Mouse (Mus musculus) megakaryocyte-erythroid progenitor cell, adult 5-6 weeks (primary cell): ENCODE results near the gene Gm17651. TPM values are rescaled to one million over a fixed set of nuclear protein-coding genes. Genes with fewer than 3 reads are reported as not detected.

Experiments used
- ATAC-seq: replicated peaks from 2 replicates; pipeline ENCODE4 v1.8.0; 2016; ENCODE audit warnings: mild to moderate bottlenecking, inconsistent platforms; ENCODE audit not compliant: severe bottlenecking, poor library complexity, low FRiP score, low TSS enrichment
- total RNA-seq, 2 experiments: library from RNA; stranded (forward) in 1 of 2; stranded (reverse) in 1 of 2; fragments of 200-1000, 215-1000 nt in 1 of 2; fragments of >200 nt in 1 of 2; fragmentation: Nextera tagmentation in 1 of 2; gene quantifications; 2 replicates each; pipeline ENCODE4 v1.2.3; 2014 to 2017

Gm17651 gene
- total RNA-seq, 2 experiments from 2014 or later = not detected

DNA sequence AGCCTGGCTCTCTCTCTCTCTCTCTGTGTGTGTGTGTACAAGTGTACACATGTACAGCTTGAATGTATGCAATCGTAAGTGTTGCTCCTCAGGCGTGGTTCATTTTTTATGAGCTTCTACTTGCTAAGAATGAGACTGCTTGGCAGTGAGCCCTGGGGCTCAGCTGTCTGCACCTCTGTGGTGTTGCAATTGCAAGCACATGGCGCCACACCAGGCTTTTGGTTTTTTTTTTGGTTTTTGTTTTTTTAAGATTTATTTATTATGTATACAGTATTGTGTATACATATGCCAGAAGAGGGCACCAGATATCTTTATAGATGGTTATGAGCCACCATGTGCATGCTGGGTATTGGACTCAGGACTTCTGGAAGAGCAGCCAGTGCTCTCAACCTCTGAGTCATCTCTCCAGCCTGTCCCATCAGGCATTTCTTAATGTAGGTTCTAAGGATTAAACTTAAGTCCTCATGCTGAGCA, 40.2 kb downstream of the Gm17651 start:
- ATAC-seq = peak; percentile 56; the same call in 1 of the 2 replicates

DNA sequence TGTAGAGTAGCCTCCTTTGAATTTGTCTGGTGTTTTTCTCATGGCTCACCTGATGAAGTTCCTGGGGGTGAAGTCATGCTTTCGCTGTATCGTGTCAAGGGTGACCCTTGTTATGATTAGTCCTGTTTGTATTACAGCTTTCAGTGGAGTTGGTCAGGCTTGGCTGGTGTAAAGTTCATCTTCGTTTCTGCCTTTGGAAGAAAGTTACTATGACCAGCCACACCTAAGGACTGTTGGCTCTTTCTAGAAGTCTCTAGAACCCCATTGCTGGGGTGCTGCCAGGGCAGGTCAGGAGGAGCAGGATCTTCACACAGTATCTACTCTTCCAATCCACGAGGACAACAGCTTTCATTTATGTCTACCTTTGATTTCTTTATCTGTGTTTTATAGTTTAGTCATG, 41.0 kb downstream of the Gm17651 start:
- no peak for ATAC-seq

DNA sequence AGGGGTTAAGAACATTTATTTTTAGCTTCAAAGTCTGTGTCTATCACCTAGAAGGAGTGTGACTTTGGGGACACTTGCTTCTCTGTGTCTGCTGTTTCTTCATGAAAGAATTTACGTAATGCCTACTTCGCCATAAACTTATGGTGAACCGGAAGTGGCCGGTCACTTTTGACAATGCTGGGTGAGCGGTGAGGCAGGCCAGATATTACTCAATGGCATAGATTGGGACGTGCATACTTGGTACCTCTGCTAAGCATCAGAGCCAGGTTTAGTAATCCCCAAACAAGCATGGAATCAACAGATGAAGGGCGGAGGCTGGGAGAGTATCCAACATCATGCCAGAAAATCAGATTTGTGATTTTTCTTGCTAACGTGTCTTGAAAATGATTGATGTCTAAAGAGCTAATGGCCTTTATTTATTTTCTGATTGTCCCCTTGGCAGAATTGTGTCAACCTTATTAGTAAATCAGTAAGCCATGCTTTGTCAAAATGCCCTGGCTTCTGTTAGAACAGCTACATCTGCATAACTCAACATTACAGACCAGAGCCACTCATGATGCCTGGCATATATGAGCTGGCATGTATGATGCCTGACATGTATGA, 43.1 kb downstream of the Gm17651 start:
- ATAC-seq = no peak

DNA sequence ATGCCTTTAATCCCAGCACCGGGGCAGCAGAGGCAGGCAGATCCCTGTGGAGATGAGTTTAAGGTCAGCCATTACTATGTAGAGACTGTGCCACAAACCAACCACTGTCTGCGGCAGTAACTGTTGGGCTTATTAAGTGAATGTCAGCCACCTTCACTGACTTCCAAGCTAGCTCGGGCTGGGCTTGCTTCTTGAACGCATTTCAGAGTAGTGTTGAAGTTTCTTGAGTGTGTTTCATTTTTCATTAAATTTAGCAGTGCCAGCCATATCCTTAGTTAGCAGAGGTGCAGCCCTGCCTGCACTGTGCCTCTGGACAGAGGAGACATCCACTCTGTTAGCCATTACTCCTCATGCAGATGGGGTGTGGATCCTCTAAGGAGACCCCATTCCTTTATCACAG, 43.7 kb downstream of the Gm17651 start:
- no peak for ATAC-seq

DNA sequence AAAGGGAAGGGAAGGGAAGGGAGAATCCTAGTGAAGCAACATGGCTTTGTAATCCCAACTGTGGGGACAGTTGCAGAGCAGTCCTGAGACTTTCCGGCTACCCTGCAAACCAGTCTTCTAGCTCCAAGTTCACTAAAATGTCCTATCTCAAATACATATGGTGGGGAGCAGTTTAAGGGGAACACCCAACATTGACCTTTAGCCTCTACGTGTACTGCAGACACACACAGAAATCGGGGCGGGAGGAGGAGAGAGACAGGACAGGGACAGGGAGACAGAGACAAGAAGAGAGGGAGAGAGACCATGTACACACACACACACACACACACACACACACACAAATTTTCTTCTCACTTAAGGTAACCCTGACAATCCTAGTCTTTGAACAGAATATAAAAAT, 44.6 kb downstream of the Gm17651 start:
- no peak for ATAC-seq

DNA sequence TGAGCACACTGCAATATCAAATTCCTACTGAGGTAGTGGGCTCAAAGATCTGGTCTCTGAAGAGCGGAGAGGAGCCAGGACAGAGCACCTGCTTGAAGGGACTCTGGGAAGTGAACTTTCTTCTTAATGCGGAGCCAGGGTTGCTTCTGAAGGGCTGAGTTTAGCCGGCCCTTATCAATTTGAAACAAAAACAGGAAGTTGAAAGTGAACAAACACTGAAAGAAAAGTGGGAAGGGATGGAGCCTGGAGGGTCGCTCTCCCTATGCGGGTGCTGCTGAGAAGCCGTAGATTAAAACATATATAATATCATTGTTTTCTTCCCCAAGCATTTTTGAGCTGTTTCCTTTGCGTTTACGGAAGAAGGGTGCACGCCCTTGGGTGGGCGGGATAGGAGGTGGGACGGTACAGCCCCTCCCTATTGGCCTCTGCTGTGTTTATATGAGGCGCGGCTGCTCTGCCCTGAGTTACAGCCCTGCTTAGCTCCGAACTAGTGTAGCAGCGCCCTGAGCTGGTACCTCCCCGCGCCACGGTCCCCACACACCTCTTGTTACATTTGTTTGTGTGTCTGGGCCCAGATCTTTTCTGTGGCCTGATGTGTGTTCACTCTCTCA, 46.0 kb downstream of the Gm17651 start, which contains the start of gene Fmo5:
TSS of gene Fmo5 (plus strand) at position 414 of the 611 bp plus-strand sequence.
- peak; percentile 100 for ATAC-seq

DNA sequence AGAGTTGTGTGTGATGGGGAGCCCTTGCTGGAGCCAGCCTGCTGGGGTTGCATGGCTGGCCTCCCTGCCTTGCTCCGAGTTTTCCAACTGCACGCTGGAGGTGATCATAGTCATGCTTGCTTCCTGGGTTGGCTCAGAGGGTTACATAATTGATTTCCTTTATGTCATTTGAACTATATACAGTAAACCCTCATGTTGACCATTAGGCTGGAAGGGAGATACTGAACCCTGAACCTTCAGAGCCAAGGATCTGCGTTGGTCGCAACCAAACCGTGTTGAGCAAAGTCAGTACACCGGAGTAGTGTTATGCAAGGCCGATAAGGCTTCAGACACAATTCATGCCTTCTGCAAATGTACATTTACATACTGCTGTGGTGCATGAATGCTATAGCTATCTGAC, 46.6 kb downstream of the Gm17651 start:
- ATAC-seq = no peak

DNA sequence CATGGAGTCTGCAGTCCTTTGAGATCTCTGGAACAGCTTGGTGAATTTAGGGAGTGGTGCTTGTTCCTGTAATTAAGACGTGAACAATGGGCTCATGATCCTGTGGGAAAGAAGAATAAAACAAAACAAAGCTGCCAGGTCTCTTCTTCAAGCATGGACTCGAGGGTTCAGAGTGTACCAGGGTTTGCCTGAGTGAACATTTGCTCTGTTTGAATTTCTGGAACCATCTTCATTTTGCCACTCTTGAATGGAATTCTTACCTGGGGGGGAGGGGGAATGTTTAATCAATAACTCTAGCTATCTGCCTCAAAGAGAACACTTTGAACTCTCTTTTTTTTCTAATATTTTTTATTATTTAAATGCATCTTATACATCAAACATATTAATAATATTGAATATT, 49.9 kb downstream of the Gm17651 start:
- no peak for ATAC-seq

Other genes starting within 250 kb of the Gm17651 start
- 36.2 and 36.8 TPM in 2 replicates for gene Chd1l, start 64.5 kb downstream of the Gm17651 start, total RNA-seq (2014; fragmentation: Nextera tagmentation)
- 67.7 and 68.8 TPM in 2 replicates for gene Chd1l, start 64.5 kb downstream of the Gm17651 start, total RNA-seq (2017)
- gene Fmo5, start 45.9 kb downstream of the Gm17651 start, total RNA-seq (2014; fragmentation: Nextera tagmentation) = 1.7 and 3.3 TPM in 2 replicates
- 1.5 and 2.0 TPM in 2 replicates for gene Fmo5, start 45.9 kb downstream of the Gm17651 start, total RNA-seq (2017)
- 3.2 and 5.4 TPM in 2 replicates for gene Prkab2, start 16.5 kb downstream of the Gm17651 start, total RNA-seq (2014; fragmentation: Nextera tagmentation)
- 1.6 and 1.9 TPM in 2 replicates for gene Prkab2, start 16.5 kb downstream of the Gm17651 start, total RNA-seq (2017)
- 0.96 and 1.5 TPM in 2 replicates for gene Pde4dip, start 214.0 kb upstream of the Gm17651 start, total RNA-seq (2014; fragmentation: Nextera tagmentation)
- 1.2 and 3.4 TPM in 2 replicates for gene Pde4dip, start 214.0 kb upstream of the Gm17651 start, total RNA-seq (2017)
- gene Sec22b, start 226.5 kb upstream of the Gm17651 start, total RNA-seq (2014; fragmentation: Nextera tagmentation) = 38.9 and 51.7 TPM in 2 replicates
- 35.0 and 41.5 TPM in 2 replicates for gene Sec22b, start 226.5 kb upstream of the Gm17651 start, total RNA-seq (2017)